Mouse (Mus musculus) hindbrain, embryonic 16.5 days (tissue): ENCODE results near the gene Wdr5. TPM values are rescaled to one million over a fixed set of nuclear protein-coding genes. Genes with fewer than 3 reads are reported as not detected.

Experiments used
- ATAC-seq: fragments of 200-750 bp; cut with Nextera tagmentation; 2 replicates; pipeline ENCODE4 v1.8.0; 2017; ENCODE audit warnings: moderate TSS enrichment, moderate library complexity
- H3K27ac ChIP-seq: fragments of 300-500 bp; sonication (generic); 2 replicates; pipeline ENCODE4 v1.5.1; 2014; ENCODE audit warnings: low read depth, mild to moderate bottlenecking, control low read depth, low read length, moderate library complexity
- H3K27me3 ChIP-seq: fragments of 300-500 bp; sonication (generic); replicated peaks from 2 replicates; pipeline ENCODE4 v1.6.1; 2014; ENCODE audit warnings: low read length; ENCODE audit not compliant: control insufficient read depth, insufficient read depth
- H3K36me3 ChIP-seq: fragments of 300-500 bp; sonication (generic); 2 replicates; pipeline ENCODE4 v1.6.1; 2014; ENCODE audit warnings: mild to moderate bottlenecking, low read length, moderate library complexity, mixed read lengths; ENCODE audit not compliant: control insufficient read depth, insufficient read depth
- H3K4me1 ChIP-seq: fragments of 300-500 bp; sonication (generic); 2 replicates; pipeline ENCODE4 v1.6.1; 2014; ENCODE audit warnings: low read depth, low read length; ENCODE audit not compliant: control insufficient read depth, insufficient read depth
- H3K4me2 ChIP-seq: fragments of 300-500 bp; sonication (generic); 2 replicates; pipeline ENCODE4 v1.6.1; 2014; ENCODE audit warnings: mild to moderate bottlenecking, low read length, control low read depth, moderate library complexity
- H3K4me3 ChIP-seq: fragments of 300-500 bp; sonication (generic); 2 replicates; pipeline ENCODE4 v1.5.1; 2014; ENCODE audit warnings: mild to moderate bottlenecking, low read length, control low read depth, moderate library complexity
- H3K9ac ChIP-seq: fragments of 300-500 bp; sonication (generic); 2 replicates; pipeline ENCODE4 v1.6.1; 2014; ENCODE audit warnings: low read depth, mild to moderate bottlenecking, control low read depth, low read length, moderate library complexity
- H3K9me3 ChIP-seq: fragments of 300-500 bp; sonication (generic); 2 replicates; pipeline ENCODE4 v1.6.1; 2014; ENCODE audit warnings: mild to moderate bottlenecking, low read length, moderate library complexity; ENCODE audit not compliant: control insufficient read depth
- WGBS: fragments of 180-500 bp; shearing (Covaris S2); extraction: QIAGEN DNeasy Blood & Tissue Kit; methylation state at CpG from one replicate; pipeline ENCODE4 v1.1.7; 2014; 5-methylcytosine and 5-hydroxymethylcytosine counted together
- polyA plus RNA-seq: library from polyadenylated mRNA; unstranded; fragments of >200 nt; fragmentation: Nextera tagmentation; extraction: Ambion mirVana; gene quantifications from 2 replicates; pipeline ENCODE4 v1.2.1, GENCODE M21; 2015

Wdr5 gene
- polyA plus RNA-seq, 1 experiment from 2014 or later: 43.8 TPM

DNA sequence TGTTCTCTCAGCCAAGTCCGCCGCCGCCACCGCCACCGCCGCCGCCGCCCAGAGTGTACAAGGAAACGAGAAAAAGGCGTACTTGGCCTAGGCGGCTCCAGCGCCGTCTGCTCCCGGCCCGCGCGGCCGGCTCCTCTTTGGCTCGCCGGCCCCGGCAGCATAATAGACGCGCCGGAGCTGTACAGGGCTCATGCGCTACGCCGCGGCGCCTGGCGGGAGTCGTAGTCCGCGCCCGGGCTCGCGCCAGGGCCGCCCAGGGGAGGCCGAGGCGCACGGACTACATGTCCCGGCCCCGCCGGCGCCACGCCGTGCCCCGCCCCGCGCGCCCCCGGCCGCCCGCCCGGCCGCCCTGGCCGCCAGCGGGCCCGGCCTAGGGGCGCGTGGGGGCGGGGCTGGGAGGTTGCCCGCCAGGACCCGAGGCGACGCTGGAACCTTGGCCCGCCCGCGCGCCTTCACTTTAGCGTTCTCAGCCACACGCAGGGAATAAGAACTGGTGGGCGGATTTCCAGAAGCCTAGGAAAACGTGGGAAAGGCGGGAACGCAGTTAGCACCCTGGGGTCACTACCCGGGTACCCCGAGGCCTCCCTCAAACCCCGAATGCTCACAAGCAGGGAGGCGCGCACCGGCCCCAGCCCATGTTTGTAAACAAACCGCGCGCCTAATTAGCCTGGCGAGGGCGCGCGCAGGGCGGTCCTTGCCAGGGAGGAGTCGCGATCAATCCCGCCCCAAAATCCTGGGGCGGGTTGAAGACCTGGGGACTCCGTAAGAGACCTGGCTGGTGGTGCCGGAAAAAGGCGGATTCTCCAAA lies 39.3 kb upstream of the Wdr5 start:
- peak overlapping the region; percentile 83 for H3K9ac ChIP-seq
- no peaks in the 10 kb centered on the region for H3K36me3 ChIP-seq
- under 1% methylated on average over 59 of the region's 96 CpGs for WGBS
- ATAC-seq: peak; percentile 99
- H3K4me2 ChIP-seq: peak overlapping the region; percentile 81
- H3K27ac ChIP-seq: peak overlapping the region; percentile 96
- H3K27me3 ChIP-seq: no peaks in the 10 kb centered on the region
- no peaks in the 10 kb centered on the region for H3K9me3 ChIP-seq
- H3K4me3 ChIP-seq: peak overlapping the region; percentile 73
- H3K4me1 ChIP-seq: peaks cover 40% of the 10 kb centered on the region

DNA sequence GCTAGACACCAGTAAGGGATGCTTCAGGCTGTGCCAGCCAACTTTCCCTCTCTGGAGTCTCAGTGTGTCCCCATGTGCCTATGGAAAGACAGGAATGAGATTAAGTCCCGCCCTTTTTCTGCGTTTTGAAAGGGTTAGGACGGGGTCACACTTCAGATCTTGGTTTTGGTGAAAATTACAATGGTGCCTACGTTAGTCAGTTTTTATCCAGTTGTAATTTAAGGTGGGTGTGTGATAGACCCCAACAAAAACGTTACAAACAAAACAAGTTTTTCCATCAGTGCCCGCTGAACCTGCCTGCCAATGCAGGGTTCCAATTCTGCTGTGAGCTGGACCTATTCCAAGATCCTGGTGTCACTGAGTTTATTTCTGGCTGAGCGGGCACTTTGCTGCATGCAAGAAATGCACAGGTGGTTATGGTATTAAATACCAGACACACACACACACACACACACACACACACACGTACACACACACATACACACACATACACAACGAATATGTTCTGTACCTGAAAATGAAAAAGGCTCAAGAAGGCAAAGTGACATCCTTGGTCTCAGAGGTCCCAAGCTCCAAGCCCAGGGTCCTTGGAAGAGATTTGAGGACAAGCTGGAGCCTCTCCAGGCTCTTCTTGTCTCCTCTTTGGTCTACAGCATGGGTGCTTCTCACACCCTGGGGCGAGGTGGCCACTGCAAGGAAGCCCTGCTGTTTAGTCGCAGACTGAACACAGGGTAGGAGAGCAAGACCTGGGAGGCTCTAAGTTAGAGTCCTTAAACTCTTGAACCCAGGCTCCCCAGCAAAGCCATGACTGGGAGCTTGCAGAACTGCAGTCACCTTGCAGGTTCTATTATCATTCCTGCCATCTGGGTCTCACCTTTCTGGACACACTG lies 38.4 kb upstream of the Wdr5 start:
- 27% methylated on average over 11 of the region's 11 CpGs for WGBS
- H3K36me3 ChIP-seq: no peaks in the 10 kb centered on the region
- no peak for ATAC-seq
- peak overlapping the region; percentile 96 for H3K27ac ChIP-seq
- H3K4me1 ChIP-seq: peaks cover 31% of the 10 kb centered on the region
- H3K9me3 ChIP-seq: no peaks in the 10 kb centered on the region
- H3K4me3 ChIP-seq: peak overlapping the region; percentile 73
- peak overlapping the region; percentile 81 for H3K4me2 ChIP-seq
- H3K9ac ChIP-seq: peak overlapping the region; percentile 78
- H3K27me3 ChIP-seq: no peaks in the 10 kb centered on the region

DNA sequence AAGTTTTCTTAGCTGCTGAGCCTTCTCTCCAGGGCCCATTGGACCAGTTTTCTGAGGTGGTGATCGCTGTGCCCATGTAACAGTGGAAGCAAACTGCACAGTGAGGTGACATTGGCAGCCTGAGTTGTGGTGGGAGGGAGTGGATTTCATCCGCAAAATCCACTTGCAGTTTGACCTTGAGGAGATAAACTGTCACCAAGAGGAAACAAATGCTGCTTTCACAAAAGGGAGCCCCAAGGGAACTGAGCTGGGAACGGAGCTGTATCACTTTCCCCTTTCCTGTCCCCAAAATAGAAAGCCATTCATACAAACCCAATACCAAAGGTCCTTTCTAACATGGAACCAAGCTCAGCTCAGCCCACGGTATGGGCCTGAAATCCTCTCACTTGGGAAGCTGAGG lies 35.1 kb upstream of the Wdr5 start:
- WGBS: 70% methylated on average over 4 of the region's 4 CpGs
- Histone ChIP-seq H3K4me3 (no peak overlapping the region), H3K4me1 (peaks cover 7% of the 10 kb centered on the region), H3K27ac (no peak overlapping the region), H3K9me3 (no peaks in the 10 kb centered on the region), H3K27me3 (no peaks in the 10 kb centered on the region), H3K9ac (no peak overlapping the region), H3K4me2 (no peak overlapping the region), H3K36me3 (no peaks in the 10 kb centered on the region)
- ATAC-seq: no peak

DNA sequence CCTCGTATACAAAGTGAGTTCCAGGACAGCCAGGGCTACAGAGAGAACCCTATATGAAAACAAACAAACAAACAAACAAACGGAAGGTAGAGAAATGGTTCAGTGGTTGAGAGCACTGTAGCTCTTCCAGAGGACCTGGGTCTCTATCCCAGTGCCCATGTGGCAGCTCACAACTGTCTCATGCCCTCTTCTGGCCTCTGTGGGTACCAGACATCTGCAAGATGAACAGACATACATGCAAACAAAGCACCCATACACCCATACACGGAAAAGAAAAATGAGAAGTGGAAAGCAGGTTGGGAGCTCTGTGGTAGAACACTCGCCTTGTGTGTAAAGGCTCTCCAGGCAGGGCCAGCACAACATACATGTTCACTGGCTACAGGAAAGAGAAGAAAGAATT lies 34.6 kb upstream of the Wdr5 start:
- no peak for ATAC-seq
- H3K4me1 ChIP-seq: peaks cover 7% of the 10 kb centered on the region
- no peak overlapping the region for H3K9ac ChIP-seq
- H3K36me3 ChIP-seq: no peaks in the 10 kb centered on the region
- H3K4me3 ChIP-seq: no peak overlapping the region
- H3K27me3 ChIP-seq: no peaks in the 10 kb centered on the region
- H3K27ac ChIP-seq: no peak overlapping the region
- H3K9me3 ChIP-seq: no peaks in the 10 kb centered on the region
- WGBS: 71% methylated on average over 4 of the region's 4 CpGs
- H3K4me2 ChIP-seq: no peak overlapping the region

DNA sequence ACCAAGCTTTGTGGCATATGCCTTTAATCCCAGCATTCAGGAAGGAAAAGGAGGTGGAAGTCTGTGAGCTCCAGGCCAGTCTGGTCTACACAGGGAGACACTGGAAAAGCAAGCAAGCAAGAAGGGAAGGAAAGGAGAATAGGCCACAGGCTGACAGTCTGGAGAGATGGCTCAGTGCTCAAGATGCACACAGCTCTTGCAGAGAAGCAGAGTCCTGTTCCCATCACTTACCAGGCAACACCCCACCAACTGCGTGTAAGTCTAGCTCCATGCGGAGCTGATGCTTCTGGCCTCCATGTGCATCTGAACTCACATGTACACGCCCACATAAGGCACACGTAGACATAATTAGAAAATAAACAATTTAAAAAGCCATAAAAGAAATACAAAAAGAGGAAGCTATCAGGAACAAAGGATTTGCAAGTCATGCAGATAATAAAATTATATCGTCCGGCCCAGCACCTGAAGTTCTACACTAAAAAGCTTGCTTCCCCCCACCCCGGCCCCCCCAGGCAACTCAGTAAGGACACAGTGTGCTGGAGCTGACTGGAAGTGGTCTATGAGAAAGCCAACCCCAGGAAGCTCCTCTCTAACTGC lies 32.6 kb upstream of the Wdr5 start:
- H3K9me3 ChIP-seq: no peaks in the 10 kb centered on the region
- no peaks in the 10 kb centered on the region for H3K4me1 ChIP-seq
- WGBS: 84% methylated on average over 7 of the region's 7 CpGs
- no peak overlapping the region for H3K4me3 ChIP-seq
- no peak overlapping the region for H3K4me2 ChIP-seq
- no peak for ATAC-seq
- H3K36me3 ChIP-seq: no peaks in the 10 kb centered on the region
- H3K27ac ChIP-seq: no peak overlapping the region
- H3K9ac ChIP-seq: no peak overlapping the region
- no peaks in the 10 kb centered on the region for H3K27me3 ChIP-seq

DNA sequence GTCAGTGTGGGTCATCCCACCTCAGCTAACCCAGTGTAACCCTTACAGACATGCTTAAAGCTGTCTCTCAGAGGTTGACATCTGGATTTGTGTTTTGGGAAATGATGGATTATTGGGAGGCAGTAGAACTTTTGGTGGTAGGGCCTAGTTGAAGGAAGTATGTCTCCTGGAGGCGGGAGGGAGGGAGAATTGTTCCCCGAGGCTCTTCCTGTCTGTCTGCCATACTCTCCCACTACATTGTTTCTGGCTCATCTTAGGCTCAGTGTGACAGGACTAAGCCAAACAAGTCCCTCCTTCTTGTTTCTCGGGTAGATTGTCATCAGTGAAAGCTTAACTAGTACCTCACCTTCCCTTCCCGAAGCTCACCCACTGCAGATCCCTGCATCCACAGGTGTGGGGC lies 28.2 kb upstream of the Wdr5 start:
- no peak for ATAC-seq
- Histone ChIP-seq H3K27ac (no peak overlapping the region), H3K9ac (no peak overlapping the region), H3K4me1 (no peaks in the 10 kb centered on the region), H3K4me3 (no peak overlapping the region), H3K4me2 (no peak overlapping the region), H3K27me3 (no peaks in the 10 kb centered on the region), H3K36me3 (no peaks in the 10 kb centered on the region), H3K9me3 (no peaks in the 10 kb centered on the region)
- 88% methylated on average over 4 of the region's 4 CpGs for WGBS

DNA sequence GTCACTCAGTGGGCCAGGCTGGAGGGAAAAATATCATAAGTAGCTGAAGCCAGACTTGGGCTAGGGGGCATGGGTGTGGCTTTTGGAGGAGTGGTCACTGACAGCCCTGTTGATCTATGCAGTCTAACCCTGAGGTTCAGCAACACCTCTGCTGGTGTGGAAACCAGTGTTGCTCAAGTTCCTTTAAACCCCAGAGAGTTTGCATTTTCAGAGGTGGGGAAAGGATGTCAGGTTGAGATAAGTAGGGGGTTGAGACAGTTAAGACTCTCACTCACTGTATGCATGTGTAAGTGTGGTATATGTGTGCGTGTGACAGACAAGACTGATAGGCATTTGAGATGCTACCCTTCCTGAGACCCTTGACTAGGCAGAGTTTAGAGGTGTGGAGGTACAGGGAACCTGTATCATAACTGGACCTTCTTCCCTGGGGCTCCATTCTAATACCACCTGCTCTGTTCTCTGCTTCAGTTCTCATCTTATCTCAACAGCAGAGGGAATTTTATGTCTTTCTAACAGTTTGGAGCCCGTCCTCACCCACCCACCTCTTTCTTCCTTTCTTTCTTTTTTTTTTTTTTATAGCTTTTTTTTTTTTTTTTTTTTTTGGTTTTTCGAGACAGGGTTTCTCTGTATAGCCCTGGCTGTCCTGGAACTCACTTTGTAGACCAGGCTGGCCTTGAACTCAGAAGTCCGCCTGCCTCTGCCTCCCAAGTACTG lies 27.5 kb upstream of the Wdr5 start:
- no peak overlapping the region for H3K4me2 ChIP-seq
- no peak overlapping the region for H3K9ac ChIP-seq
- no peak overlapping the region for H3K27ac ChIP-seq
- no peak overlapping the region for H3K4me3 ChIP-seq
- no peaks in the 10 kb centered on the region for H3K27me3 ChIP-seq
- H3K4me1 ChIP-seq: no peaks in the 10 kb centered on the region
- no peak for ATAC-seq
- no peaks in the 10 kb centered on the region for H3K36me3 ChIP-seq
- no peaks in the 10 kb centered on the region for H3K9me3 ChIP-seq
- WGBS: 93% methylated on average over 3 of the region's 4 CpGs

DNA sequence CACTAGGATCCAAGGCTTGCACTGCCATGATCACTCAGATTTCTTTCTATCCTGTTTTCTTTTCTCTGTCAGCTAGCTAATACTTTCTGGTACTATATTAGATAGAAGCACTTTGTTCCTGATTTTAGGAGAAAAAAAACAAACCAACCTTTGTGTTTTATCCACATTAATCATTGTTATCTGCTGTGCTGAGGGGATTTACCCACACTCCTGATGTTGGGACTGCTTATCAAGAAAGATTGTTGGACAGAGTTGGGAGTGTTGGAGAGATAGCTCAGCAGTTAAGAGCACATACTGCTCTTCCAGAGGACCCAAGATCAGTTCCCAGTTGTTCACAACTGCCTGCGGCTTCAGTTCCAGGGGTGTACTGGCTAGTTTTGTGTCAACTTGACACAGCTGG lies 26.6 kb upstream of the Wdr5 start:
- no peak overlapping the region for H3K4me3 ChIP-seq
- WGBS: 100% methylated on average over 1 of the region's 1 CpGs
- no peaks in the 10 kb centered on the region for H3K9me3 ChIP-seq
- H3K4me1 ChIP-seq: no peaks in the 10 kb centered on the region
- no peak overlapping the region for H3K27ac ChIP-seq
- H3K36me3 ChIP-seq: no peaks in the 10 kb centered on the region
- no peaks in the 10 kb centered on the region for H3K27me3 ChIP-seq
- ATAC-seq: no peak
- no peak overlapping the region for H3K4me2 ChIP-seq
- H3K9ac ChIP-seq: no peak overlapping the region
